Comparison of ENCODE assay signal across 15 mouse cellular contexts in genomic region chr15:96185429-96185828, GRCm38 (mm10).
DNase-seq lines count a peak whose midpoint lies in the region; ATAC-seq and TF ChIP-seq lines count a peak whose summit lies in the region.
"Had no signal": no experiment of that assay in that cellular context is flagged by ENCODE, and none has a peak within 500 bp of the region (broad histone marks: within the 10 kb centered on the region; RNA-seq: fewer than 3 reads in every experiment).

No protein-coding gene starts in this region.

- 0 out of 2 replicates have a peak, but pooled peaks cover 2% of the 10 kb centered on the region for H3K4me1 ChIP-seq in forebrain, embryonic 11.5 days (replicated peaks; ENCODE audit: control insufficient read depth, insufficient read depth, low read length)
- H3K4me1 ChIP-seq in forebrain, embryonic 10.5 days = peaks cover 15% of the 10 kb centered on the region
- peaks cover 7% of the 10 kb centered on the region for H3K4me1 ChIP-seq in ES-Bruce4 (ENCODE audit: control insufficient read depth, insufficient read depth, low read length)
- H3K4me1 ChIP-seq in heart, adult 2 months (ENCODE audit: control insufficient read depth, insufficient read depth, low read length) = peaks cover under 1% of the 10 kb centered on the region; the same call in 1 of the 2 replicates
- H3K4me1 ChIP-seq: intestine, embryonic 15.5 days had no signal

- H3K9ac ChIP-seq in forebrain, embryonic 11.5 days (ENCODE audit: low read length) = no peak overlapping the region
- no peak overlapping the region for H3K9ac ChIP-seq in ES-Bruce4 (ENCODE audit: low read depth, poor library complexity, severe bottlenecking)
- H3K9ac ChIP-seq in heart, adult 2 months (ENCODE audit: low read depth, low read length) = no peak overlapping the region
- H3K9ac ChIP-seq: embryonic facial prominence, embryonic 15.5 days; forebrain, postnatal 0 days; intestine, embryonic 15.5 days; limb, embryonic 15.5 days had no signal

- no peaks in the 10 kb centered on the region for H3K9me3 ChIP-seq in forebrain, embryonic 11.5 days (ENCODE audit: control insufficient read depth, low read length)
- no peaks in the 10 kb centered on the region for H3K9me3 ChIP-seq in forebrain, embryonic 10.5 days
- H3K9me3 ChIP-seq in ES-Bruce4 (replicated peaks; ENCODE audit: control insufficient read depth, insufficient read depth, low read length, poor library complexity, severe bottlenecking) = no peaks in the 10 kb centered on the region
- H3K9me3 ChIP-seq: embryonic facial prominence, embryonic 15.5 days; intestine, embryonic 15.5 days; limb, embryonic 15.5 days; midbrain, embryonic 10.5 days had no signal

- 34% methylated on average over 4 of the region's 4 CpGs for WGBS in forebrain, embryonic 11.5 days
- 26% methylated on average over 4 of the region's 4 CpGs for WGBS in forebrain, embryonic 10.5 days
- 9% methylated on average over 4 of the region's 4 CpGs for WGBS in heart, adult 2 months

- ATAC-seq in forebrain, embryonic 11.5 days (replicated peaks; ENCODE audit: low FRiP score) = peak; percentile 24; the same call in 1 of the 2 replicates
- ATAC-seq: forebrain, postnatal 0 days; intestine, embryonic 15.5 days had no signal

- TF ChIP-seq CTCF in ES-Bruce4 (IDR thresholded peaks at IDR 0.05; ENCODE audit: low read depth, low read length) = no peak
- no peak for TF ChIP-seq CTCF in heart, adult 2 months (IDR thresholded peaks at IDR 0.05)

- no peaks in the 10 kb centered on the region for H3K36me3 ChIP-seq in forebrain, embryonic 11.5 days (ENCODE audit: control insufficient read depth, insufficient read depth, low read length)
- no peaks in the 10 kb centered on the region for H3K36me3 ChIP-seq in forebrain, embryonic 10.5 days (replicated peaks)
- peaks cover 5% of the 10 kb centered on the region; the same call in 1 of the 2 replicates for H3K36me3 ChIP-seq in ES-Bruce4 (ENCODE audit: control insufficient read depth, insufficient read depth, low read length, poor library complexity, severe bottlenecking)
- no peaks in the 10 kb centered on the region for H3K36me3 ChIP-seq in heart, adult 2 months (ENCODE audit: control insufficient read depth, insufficient read depth, low read length)
- H3K36me3 ChIP-seq: embryonic facial prominence, embryonic 15.5 days; intestine, embryonic 15.5 days; limb, embryonic 15.5 days; midbrain, embryonic 10.5 days had no signal

- no peak for TF ChIP-seq EP300 in ES-Bruce4 (IDR thresholded peaks at IDR 0.05; ENCODE audit: insufficient read depth, low read depth, low read length)
- no peak for TF ChIP-seq EP300 in heart, adult 2 months (IDR thresholded peaks at IDR 0.05; ENCODE audit: insufficient read depth, low read depth, low read length)

- no peak for TF ChIP-seq POLR2A in ES-Bruce4 (IDR thresholded peaks at IDR 0.05; ENCODE audit: insufficient read depth, low read length)
- TF ChIP-seq POLR2A in heart, adult 2 months (IDR thresholded peaks at IDR 0.05; ENCODE audit: insufficient read depth, low read depth, low read length) = no peak

- no peak overlapping the region for H3K27ac ChIP-seq in forebrain, embryonic 11.5 days (ENCODE audit: low read depth, low read length)
- H3K27ac ChIP-seq in forebrain, embryonic 10.5 days = no peak overlapping the region
- peak overlapping the region; percentile 65 for H3K27ac ChIP-seq in ES-Bruce4 (ENCODE audit: insufficient read depth, low read length)
- H3K27ac ChIP-seq in heart, adult 2 months = no peak overlapping the region; the same call in 1 of the 2 replicates
- H3K27ac ChIP-seq: embryonic facial prominence, embryonic 15.5 days; intestine, embryonic 15.5 days; limb, embryonic 15.5 days; midbrain, embryonic 10.5 days had no signal

- no peak overlapping the region for H3K4me3 ChIP-seq in forebrain, embryonic 11.5 days (ENCODE audit: low read depth, low read length)
- H3K4me3 ChIP-seq in forebrain, embryonic 10.5 days = no peak overlapping the region
- H3K4me3 ChIP-seq in ES-Bruce4 (ENCODE audit: low read depth, low read length) = no peak overlapping the region
- no peak overlapping the region for H3K4me3 ChIP-seq in heart, adult 2 months
- H3K4me3 ChIP-seq: embryonic facial prominence, embryonic 15.5 days; intestine, embryonic 15.5 days; limb, embryonic 15.5 days; midbrain, embryonic 10.5 days had no signal

- no peaks in the 10 kb centered on the region for H3K79me2 ChIP-seq in heart, adult 2 months (replicated peaks; ENCODE audit: control insufficient read depth, insufficient read depth, low read length)

- no peak for DNase-seq in forebrain, embryonic 11.5 days (ENCODE audit: low spot score)
- no peak for DNase-seq in forebrain, embryonic 10.5 days (ENCODE audit: extremely low spot score, low spot score)
- peak; percentile 22 to 36 for DNase-seq in heart, adult 2 months
- DNase-seq in heart, postnatal 10 days = peak; percentile 67 to 69
- DNase-seq in frontal cortex, postnatal 14 days (ENCODE audit: low spot score in 2 of 2) = no peak
- DNase-seq in spleen, postnatal 4 days (ENCODE audit: low spot score in 2 of 2) = no peak
- DNase-seq in cerebellum, adult 8-10 months = no peak
- DNase-seq: cerebellum, adult 11 months; forebrain, postnatal 0 days; kidney, postnatal 14 days had no signal

- no peak overlapping the region for H3K4me2 ChIP-seq in forebrain, embryonic 11.5 days (ENCODE audit: low read depth, low read length, severe bottlenecking)
- H3K4me2 ChIP-seq: embryonic facial prominence, embryonic 15.5 days; intestine, embryonic 15.5 days; limb, embryonic 15.5 days had no signal

- H3K27me3 ChIP-seq in forebrain, embryonic 11.5 days (ENCODE audit: control insufficient read depth, insufficient read depth, low read length) = no peaks in the 10 kb centered on the region
- no peaks in the 10 kb centered on the region for H3K27me3 ChIP-seq in forebrain, embryonic 10.5 days (ENCODE audit: poor library complexity, severe bottlenecking)
- H3K27me3 ChIP-seq in ES-Bruce4 (ENCODE audit: control insufficient read depth, insufficient read depth, low read length, poor library complexity, severe bottlenecking) = no peaks in the 10 kb centered on the region
- H3K27me3 ChIP-seq in heart, adult 2 months (ENCODE audit: control insufficient read depth, insufficient read depth, low read length) = no peaks in the 10 kb centered on the region
- H3K27me3 ChIP-seq: embryonic facial prominence, embryonic 15.5 days; intestine, embryonic 15.5 days; limb, embryonic 15.5 days had no signal

- intact Hi-C loops in heart, adult 2 months (cut with DNase I) = no loop called here
- intact Hi-C loops in heart, postnatal 10 days (cut with DNase I) = loop anchor here (2.0 kb wide), 1 partner anchor 97 kb away; no protein-coding TSS in a partner anchor

Comparison
In these comparisons a context has a peak if more than half of its experiments do, and no peak if none do; other contexts are left out.
1. DNase-seq: peak in heart, adult 2 months (2 of 2) and heart, postnatal 10 days (2 of 2); none in forebrain, embryonic 11.5 days (single experiment), forebrain, embryonic 10.5 days (single experiment), frontal cortex, postnatal 14 days (0 of 2), spleen, postnatal 4 days (0 of 2) and cerebellum, adult 8-10 months (single experiment).